Mouse (Mus musculus) heart, postnatal 25 days (tissue): ENCODE measurements around the gene Trim65. TPM values are rescaled to one million over a fixed set of nuclear protein-coding genes. Genes with fewer than 3 reads are reported as not detected.
A peak's percentile ranks its signal among the peaks of the same experiment; 100 is the strongest.
"Not testable (repeated sequence)": the region's sequence is repeated elsewhere in the genome, so short reads cannot be mapped to it uniquely, and the experiment has no call there.

Experiments
- DNase-seq: peaks from one replicate; pipeline ENCODE4 v3.0.0; 2022; ENCODE audit warnings: low spot score
- intact Hi-C: fragments of 180-260 bp; cut with DNase I; formaldehyde crosslinking; loops from one replicate; pipeline ENCODE4 v1.15.1; 2025
- total RNA-seq, 2 experiments: library from RNA; stranded (reverse); gene quantifications; 2 replicates each; pipeline ENCODE4 v1.2.3; 2021

Gene Trim65
- total RNA-seq, 2 experiments from 2014 or later, result 6.1 to 8.4 TPM

DNA sequence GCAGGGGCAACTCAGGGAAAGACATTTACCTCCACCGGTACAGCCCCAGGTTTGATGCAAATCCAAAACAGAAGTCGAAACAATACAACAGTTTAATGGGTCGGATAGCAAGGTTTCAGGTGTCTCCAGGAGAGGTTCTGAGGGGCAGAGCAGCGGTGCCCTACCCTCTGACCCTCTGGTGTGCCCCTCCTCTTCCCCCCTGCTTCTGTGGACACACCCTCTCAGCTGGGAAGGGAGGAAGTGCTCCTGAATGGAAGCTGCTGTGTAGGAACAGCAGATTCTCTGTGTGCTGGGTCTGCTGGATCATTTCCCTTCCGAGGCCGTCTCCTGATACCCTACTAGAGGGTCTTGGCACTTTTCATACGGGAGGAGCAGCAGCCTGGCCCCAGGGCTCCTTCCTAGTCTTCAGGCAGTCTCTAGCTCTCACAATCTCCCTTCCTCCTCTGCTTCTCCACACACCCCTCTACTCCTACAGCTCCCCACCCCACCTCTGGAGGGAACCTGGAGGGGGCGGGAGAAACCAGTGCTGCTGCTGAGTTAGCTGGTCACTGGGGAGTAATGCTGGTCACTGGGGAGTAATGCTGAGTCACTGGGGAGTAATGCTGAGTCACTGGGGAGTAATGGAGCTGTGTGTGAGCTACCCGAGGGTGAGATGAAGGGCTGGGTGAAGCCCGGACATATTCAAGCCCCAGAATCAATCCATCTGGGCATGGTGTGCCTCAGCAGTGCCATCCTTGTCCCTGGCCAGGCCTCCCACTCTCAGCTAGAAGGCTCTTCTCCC lies 11.5 kb upstream of the Trim65 start:
- intact Hi-C loops, result loop anchor here (2.0 to 10.0 kb wide), 2 partner anchors 22 to 322 kb away; partner anchors contain the start of gene Qrich2
- no peak for DNase-seq

DNA sequence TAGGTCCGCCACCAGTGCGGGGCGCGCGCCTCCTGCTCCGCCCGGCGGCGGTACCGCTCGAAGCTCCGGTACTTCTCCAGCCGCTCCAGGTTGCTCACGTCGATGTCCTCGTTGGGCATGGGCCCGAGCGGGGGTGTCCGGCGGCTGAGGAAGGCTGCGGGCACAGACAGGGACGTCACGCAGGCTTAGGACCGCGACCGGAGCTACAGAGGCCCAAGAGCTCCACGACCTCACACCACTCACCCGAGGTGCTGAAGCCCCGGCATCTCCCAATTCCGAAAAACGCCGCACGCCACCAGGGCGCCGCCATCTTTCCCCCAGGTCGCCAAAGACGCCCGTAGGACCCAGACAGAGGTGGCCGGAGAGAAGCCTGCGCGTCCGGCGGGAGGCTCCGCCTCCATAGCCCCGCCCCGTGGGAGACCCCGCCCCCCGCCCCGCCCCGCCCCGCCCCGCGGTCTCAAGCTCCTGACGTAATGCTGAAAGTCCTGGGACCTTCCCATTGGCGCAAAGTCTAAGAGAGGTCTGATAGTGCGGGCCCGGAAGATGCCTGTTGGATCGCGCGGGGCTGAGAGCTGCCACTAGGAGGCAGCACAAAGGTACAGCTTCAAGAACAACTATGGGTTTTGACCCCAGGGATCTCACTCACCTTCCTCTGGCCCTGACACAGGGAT lies 7.7 kb upstream of the Trim65 start, which contains the start of gene Mrpl38:
Gene Mrpl38, minus strand, starts transcription at position 401 of the 671 bp plus-strand sequence.
- intact Hi-C loops, result loop anchor here (2.0 kb wide), 1 partner anchor 80 kb away; no protein-coding TSS in a partner anchor
- DNase-seq, result peak; percentile 80

DNA sequence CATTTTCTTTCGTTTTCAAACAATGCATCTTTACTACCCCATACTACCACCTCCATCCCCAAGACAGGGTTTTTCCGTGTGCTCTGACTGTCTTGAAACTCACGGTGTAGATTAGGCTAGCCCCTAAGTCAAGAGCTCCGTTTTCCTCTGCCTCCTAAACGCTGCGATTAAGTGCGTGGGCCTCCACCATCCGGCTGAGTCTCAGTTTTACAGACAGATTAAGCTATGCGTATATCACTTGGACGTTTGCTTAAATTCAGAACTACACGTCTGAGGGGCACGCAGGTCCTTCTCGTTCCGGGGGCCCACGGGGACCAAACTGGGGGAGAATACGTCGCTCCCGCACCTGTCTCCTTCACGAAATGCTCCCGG lies 7.2 kb upstream of the Trim65 start:
- intact Hi-C loops, result loop anchor here (2.0 kb wide), 1 partner anchor 81 kb away; no protein-coding TSS in a partner anchor

DNA sequence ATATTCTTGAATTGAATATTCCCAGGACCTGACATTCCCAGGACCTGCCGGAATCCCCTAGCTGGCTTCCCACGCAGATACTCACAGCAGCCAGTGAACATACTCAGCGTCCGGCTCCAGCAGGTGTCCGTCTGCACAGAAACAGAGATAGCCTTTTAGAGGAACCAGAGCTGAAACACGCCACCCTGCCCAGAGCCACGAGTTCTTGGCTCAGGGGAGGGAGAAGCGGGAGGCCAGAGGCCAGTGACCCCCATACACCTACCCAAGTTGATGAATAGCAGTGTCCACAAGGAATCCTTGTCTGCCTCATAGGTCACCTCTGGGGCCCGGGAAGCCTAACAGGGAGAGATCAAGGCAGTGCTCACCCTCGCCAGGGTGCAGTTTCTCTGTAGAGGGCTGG lies 3.2 kb upstream of the Trim65 start:
- intact Hi-C loops, result loop anchor here (5.0 kb wide), 2 partner anchors 102 to 197 kb away; partner anchors contain the start of gene Unk
- no peak for DNase-seq

More for the DNA sequence above, 7.2 kb upstream of the Trim65 start:
- no peak for DNase-seq

DNA sequence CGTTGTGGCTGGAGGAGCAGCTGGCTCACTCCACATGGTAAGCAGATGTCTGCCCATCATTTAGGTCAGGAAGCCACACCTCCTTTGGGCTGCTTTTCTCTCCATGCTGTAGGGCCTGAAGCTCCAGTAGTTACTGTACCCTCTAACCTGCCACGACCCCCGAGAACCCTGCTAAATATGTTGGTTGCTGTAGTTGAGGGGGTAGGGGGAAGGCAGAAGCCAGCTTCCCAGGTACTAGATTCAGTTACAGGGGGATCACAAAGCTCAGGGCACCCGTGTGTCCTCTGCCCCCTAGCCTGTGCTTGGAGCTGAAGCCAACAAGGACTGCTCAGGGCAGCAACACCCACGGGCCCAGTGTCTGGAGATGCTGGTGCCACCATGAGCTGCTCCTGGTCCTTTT lies 2.6 kb upstream of the Trim65 start:
- DNase-seq, result no peak
- intact Hi-C loops, result loop anchor here (5.0 kb wide), 2 partner anchors 101 to 196 kb away; partner anchors contain the start of gene Unk

DNA sequence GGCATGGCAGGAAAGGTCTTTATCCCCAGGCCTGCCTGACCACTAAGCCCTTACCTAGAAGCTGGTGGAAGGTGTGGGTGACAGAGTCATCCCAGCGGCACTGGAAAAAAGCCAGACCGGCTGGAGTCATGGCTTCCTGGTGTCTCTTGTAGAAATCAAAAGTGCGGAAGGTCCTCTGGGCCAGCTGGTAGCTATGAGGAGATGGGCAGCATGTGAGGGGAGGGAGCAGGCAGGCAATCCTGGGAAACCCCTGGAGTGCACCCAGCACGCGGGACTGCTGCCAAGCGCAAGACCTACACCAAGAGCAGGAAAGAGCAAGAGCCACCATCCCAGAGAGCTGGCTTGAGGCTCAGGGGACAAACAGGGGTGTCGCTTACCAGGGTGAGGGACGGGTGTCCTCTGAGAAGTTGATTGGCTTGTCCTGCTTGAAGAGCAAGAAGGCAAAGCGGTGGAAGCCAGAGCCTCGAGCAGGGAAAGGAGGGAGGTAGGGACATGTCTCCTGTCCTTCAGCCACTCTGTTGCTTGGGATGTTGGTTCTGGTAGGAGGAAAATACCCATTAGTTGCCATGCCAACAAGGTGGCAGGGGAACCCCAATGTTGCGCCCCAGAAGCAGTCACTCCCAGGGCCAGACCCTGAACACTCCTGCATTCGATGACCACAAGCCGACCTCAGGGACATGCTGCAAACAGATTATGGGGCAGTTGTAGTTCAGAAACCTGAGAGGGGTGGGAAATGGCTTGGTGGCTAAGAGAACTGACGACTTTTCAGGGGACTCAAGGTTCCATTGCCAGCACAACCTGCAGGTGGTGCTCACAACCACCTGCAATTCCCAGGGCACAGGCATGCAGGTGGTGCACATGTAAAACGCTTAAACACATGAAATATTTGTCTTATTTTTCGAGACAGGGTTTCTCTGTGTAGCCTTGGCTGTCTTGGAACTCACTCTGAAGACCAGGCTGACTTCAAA lies 1.7 kb upstream of the Trim65 start:
- intact Hi-C loops, result loop anchor here (5.0 kb wide), 2 partner anchors 100 to 195 kb away; partner anchors contain the start of gene Unk
- no peak for DNase-seq

DNA sequence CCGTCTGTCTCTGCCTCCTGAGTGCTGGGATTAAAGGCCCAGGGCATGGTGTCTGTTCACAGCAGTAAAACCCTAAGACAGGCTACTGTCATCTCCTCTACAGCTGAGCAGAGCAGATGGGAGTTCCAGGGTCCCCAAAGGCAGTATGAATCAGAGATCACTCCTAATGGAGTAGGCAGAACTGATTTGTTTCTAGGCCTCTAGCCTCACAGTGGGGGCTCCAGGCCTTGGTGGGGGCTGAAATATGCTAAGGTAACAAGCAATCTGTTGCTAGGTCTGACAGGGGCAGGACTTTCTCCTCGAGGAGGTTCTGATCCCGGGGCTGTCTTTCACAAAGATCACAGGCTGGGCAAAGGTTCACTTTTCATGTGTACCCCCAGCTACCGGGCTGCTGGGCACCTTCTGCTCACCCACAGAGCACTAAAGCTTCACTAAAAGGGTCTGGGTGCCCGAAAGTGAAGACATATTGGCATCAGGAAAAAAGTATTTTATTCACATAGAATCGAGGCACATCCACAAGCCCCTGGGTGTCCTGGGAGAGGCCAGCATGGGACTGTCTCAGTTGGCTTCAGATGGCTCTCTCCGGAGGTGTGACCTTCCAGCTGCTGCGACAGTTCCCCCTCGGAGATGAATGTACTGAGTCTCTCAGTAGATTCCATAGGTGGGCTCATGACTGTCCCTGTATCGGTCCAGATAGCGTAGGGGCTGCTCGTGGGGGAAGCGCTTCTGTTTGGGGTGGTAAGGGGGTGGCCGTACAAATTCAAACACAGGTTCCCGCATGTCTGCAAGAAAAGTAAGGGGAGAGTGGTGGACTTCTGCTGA lies 632 bp upstream of the Trim65 start:
- DNase-seq, result no peak
- intact Hi-C loops, result loop anchor here (5.0 kb wide), 2 partner anchors 99 to 194 kb away; partner anchors contain the start of gene Unk

DNA sequence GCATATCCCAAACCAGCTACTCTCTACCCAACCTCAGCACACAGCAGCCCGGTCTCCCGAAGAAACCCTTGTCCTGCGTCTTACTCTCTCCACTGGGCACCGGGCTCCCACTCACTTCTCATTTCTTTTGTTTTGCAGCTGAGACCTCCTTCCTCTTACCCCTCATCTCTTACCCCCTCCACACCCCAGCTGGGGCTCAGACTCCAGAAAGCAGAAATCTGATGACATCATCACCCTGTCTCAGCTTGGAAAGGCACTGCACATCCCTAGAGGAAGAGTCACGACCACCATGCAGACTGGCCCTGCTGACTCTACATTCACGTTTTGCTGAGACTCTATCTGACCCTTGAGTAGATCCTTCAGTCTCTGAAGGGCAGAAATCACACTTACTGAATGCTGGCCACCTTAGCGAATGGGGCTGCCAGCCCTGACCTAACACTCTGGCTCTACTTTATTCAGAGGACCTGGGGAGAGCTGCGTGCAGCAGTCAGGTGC lies 888 bp downstream of the Trim65 start:
- DNase-seq, result no peak
- intact Hi-C loops, result loop anchor here (1.0 to 5.0 kb wide), 4 partner anchors 19 to 193 kb away; partner anchors contain the start of gene Unk

DNA sequence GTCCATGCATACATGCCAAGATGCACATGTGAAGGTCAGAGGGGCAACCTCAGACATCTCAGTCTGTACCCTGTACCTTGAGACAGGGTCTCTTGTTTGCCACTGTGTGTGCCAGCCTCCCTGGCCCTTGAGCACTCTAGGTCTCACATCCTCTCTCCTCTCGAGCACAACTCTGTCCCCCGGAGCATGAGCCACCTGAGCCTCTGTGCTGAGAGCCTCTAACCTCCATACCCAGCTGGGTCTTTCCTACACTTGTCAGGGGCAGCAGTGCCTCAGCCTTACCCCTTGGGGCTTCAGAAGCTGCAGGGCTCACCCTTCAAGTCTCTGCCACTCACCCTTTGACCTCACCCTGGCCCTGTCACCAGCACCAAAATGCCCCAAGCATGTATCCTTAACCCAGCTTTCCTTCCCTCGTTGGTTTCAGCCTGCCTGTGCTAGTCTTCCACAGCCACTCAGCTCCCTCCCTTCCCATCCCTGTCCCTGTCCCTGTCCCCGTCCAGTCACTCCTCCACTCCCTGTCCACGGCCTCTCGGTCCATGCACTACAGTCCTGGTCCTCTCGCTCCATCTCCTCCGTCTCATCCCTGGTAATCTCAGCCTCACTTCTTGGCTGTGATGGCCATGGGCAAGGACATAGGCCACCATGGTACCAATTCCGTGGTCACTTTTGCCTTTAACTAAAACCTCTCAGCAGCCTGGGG lies 1.7 kb downstream of the Trim65 start:
- intact Hi-C loops, result loop anchor here (2.0 kb wide), 1 partner anchor 18 kb away; no protein-coding TSS in a partner anchor
- DNase-seq, result no peak

DNA sequence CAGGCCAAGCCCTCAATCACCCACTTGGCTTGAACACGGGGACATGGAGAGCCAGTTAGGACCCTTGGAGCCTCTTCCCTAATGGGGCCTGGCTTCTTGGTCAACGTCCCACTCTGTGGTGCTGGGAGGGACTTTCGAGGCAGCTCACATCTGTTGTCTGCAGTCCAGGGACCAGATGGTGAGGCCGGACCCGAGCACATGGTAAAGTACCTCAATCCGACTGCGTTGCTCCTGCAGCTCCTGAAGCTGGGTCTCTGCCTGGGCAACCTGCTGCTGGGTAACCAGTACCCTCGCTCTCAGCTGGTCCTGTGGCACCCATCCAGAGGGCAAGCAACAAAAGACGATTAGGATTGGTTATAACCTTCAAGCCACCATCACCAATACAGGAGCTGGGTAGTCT lies 2.9 kb downstream of the Trim65 start:
- no peak for DNase-seq
- intact Hi-C loops, result loop anchor here (2.0 kb wide), 1 partner anchor 17 kb away; no protein-coding TSS in a partner anchor

DNA sequence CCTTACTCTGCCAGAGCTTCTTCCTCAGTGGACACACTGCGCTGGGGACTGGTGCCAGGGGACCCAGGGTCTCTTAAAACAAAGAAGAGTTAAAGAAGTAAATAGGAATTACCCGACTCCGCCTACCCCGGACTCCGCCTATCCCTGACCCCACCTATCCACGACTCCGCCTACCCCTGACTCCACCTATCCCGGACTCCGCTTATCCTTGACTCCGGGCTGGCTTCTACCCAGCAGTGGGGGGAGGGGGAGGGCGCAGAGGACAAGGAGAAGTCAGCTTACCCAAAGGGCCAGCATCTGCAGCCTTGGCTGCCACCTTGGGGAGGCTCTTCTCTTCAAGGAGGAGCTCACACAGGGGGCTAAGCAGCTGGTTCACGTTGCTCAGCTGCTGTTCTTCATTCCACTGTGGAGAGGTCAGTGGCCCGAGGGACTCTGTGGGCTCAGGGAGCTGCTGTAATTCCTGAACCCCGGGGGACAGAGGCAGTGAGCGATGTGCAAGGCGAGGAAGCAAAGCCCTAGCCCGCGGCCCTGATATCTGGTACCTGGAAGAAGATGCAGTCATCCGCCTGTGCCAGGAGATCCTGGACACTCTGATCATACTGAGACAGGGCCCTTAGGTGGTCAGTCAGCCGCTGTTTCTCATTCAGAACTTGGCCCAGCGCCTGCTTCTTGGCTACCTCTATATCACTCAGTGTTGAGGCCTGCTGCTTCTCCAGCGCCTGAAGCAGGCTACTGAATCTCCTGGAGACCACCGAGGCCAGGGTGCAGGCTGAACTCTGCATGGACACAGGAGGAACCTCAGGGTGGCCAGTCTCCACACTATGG lies 3.6 kb downstream of the Trim65 start, which contains the start of gene Trim47:
Gene Trim47, minus strand, starts transcription at position 55 of the 825 bp plus-strand sequence.
- intact Hi-C loops, result no loop called here
- DNase-seq, result peak; percentile 71

DNA sequence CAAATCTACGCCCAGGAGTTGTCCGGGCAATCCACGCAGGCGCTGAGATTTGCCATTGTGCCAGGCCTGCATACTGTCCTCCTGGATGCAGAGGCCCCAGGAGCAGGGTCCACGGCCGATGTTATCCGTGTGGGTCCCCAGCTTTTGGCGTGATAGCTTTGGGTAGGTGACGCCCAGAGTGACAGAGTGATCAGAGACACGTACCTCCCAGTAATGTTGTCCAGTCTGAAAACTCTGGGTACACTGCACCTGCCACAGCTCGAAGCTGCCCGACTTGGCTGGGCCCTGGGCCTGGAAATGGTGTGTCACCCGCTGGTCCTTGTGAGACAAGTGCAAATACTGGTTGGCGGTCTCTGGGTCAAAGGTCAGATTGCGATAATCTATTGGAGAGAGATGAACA lies 4.7 kb downstream of the Trim65 start:
- no peak for DNase-seq
- intact Hi-C loops, result no loop called here

DNA sequence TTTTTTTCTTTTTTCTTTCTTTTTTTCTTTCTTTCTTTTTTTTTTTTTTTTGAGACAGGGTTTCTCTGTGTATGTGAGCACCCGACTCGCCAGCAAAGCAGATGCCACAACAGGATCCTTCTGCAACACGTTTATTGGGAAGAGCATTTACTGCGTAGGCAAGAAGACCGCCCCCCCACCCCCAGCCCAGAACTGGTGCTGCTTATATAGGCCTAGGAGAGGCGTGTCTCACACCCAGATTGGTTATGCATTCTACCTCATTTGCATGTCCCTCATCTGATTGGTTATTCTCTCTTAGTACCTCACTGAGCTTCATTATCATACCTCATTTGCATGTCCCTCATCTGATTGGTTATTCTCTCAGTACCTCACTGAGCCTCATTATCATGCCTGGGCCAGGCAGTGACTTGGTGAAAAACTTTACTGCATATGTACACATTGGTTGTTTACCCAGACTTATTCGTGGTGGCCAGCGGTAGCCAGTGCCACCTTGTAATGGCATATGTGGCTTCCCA lies 9.1 kb downstream of the Trim65 start:
- DNase-seq, intact Hi-C loops: not testable (repeated sequence)

DNA sequence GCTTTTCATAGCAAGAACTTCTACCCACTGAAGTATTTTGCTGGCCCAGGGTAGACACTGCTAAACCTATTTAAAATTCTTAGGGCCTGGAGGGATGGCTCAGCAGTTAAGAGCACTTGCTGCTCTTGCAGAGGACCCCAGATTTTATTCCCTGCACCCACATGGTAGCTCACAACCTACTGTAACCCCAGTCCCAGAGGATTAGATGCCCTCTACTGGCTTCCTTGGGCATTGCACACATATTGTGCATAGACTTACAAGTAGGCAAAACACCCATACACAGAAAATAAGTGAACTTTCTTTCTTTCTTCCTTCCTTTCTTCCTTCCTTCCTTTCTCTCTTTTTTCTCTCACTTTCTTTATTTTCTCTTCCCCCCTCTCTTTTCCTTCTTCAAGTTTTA lies 13.1 kb downstream of the Trim65 start:
- intact Hi-C loops, result no loop called here
- DNase-seq, result no peak

DNA sequence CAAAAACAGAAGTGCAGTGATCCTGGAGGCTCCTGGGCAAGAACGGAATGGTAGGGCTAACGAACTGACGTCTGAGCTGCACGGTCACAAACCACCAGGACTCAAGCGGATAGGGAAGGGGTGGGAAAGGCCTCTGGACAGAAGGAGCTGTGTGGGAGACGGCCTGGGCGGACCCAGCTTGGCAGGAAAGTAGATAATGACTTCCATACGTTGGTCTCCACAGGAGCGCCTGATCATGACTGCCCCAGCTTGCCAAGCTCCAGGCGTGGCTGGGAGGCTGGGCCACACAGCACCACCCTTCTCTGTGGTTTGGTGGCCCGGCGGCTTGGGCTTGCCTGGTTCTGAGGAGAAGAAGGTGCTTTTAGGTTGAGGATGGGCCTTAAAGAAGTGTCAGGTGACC lies 13.7 kb downstream of the Trim65 start:
- DNase-seq, result no peak
- intact Hi-C loops, result no loop called here

DNA sequence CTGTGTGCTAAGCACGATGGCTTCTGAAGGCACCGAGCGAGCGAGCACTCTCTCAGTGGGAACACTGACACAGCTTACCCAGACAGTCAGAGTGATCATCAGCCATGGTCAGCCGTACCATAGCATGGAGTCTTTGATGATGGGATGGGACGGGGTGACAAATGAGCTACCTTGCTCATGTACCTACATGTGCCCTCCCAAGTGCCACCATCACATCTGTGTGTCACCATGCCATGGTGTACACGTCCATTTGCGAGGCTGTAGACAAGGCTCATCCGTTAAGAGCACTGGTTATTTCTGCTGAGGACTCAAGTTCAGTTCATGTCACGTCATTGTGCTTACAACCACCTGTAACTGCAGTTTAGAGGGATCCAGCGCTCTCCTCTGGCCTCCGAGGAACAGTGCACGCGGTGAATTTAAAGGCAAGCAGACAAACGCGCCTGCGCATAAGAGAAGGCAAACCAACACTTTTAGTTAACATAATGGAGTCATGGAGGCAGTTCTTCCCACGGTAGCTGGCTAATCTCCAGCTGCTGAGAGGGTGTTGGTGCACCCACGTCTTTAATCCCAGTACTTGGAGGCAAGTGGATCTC lies 19.2 kb downstream of the Trim65 start:
- DNase-seq, result no peak
- intact Hi-C loops, result loop anchor here (2.0 kb wide), 1 partner anchor 17 kb away; no protein-coding TSS in a partner anchor
